Mouse (Mus musculus): ENCODE data around the gene Ssc4d.

GRCm38 (mm10) chr5:136014877-136015276 lies 40.5 kb upstream of the Ssc4d start:
- no peak for TF ChIP-seq EP300 (IDR thresholded peaks at IDR 0.05; ENCODE audit: insufficient read depth, low read depth, low read length)
- no peak for TF ChIP-seq POLR2A (IDR thresholded peaks at IDR 0.05; ENCODE audit: insufficient read depth, low read length)
